Mouse (Mus musculus) ovary, postnatal 36 days (tissue): ENCODE measurements around the gene Gm21885.
A peak's percentile ranks its signal among the peaks of the same experiment; 100 is the strongest.
"Not testable (repeated sequence)": the region's sequence is repeated elsewhere in the genome, so short reads cannot be mapped to it uniquely, and the experiment has no call there.

ENCODE experiments used
- DNase-seq: peaks from one replicate; pipeline ENCODE4 v3.0.0; 2022; ENCODE audit warnings: low spot score, mixed read lengths

Gene Gm21885

DNA sequence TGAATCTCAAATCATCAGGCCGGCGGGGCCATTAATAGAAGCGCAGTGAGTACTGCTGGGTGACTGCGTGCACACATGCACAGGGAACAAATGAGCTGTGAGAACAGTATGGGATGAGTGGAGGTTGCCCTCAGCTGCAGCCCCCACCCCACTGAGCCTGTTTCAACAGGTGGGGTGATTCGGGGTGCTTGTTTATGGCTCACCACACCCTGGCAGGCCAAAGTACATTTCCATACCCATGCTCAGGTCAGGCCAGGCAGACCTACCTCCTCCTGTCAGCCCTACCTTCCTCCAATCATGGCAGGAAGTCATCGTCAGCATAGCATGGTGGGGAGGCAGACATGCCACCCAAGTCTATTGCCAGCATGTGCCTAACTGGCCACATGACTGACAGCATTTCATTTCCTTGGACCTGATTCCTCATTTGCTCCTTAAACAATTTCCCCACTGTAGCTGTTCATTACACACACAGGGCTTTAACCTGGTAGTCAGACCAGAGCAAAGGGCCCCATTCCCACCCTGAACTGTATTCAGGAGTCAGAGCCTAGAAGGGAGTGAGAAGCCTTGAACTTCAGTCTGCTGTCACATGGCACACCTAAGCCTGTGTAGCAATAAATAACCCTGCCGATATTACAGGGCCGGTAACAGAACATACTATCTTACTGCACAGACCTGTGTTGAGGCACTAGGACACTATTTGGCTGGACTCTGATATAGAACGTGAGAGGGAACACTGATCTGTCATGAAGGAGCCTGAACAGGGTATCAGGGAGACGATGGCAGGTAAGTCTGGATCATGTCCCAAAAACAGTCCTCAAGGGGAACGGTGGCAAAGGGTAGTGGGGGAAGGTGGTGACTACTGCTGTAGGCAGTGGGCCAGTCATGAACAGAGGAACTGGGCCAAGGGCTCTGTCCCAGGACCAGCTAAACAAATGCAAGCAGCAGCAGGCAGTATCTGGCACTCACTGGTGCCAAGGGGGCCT lies at the start of gene Gm21885:
Gene Gm21885 (plus strand): TSS at position 675 of the 983 bp plus-strand sequence.
- DNase-seq = no peak

- DNase-seq = no peak
Measured at GRCm38 (mm10) chr11:94233405-94233804, 48.3 kb upstream of the Gm21885 start.

DNA sequence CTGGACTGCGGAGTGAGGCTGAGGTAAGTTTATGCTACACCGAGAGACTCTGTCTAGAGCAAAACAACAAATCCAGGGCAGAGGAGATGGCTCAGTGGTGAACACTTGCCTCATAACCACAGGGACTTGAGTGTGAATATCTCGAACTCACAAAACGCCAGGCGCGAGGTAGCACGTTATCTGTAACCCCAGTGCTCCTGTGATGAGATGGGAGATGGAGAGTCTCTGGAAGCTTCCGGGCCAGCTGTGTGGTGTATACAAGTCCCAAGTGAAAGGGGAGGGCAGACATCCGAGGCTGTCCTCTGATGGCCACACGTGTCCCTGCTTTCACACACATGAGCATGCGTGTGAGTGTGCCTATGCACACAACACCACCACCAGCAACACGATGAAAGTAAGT lies 47.3 kb upstream of the Gm21885 start:
- DNase-seq = no peak

- no peak for DNase-seq
Measured at GRCm38 (mm10) chr11:94234857-94235256, 46.8 kb upstream of the Gm21885 start.

- peak; percentile 57 for DNase-seq
Measured at GRCm38 (mm10) chr11:94236074-94236473, 45.6 kb upstream of the Gm21885 start.

GRCm38 (mm10) chr11:94238786-94239185 lies 42.9 kb upstream of the Gm21885 start:
- DNase-seq = no peak

GRCm38 (mm10) chr11:94239706-94240105 lies 42.0 kb upstream of the Gm21885 start:
- no peak for DNase-seq

GRCm38 (mm10) chr11:94242760-94243421 lies 38.8 kb upstream of the Gm21885 start:
- DNase-seq = peak; percentile 41

- no peak for DNase-seq
Measured at GRCm38 (mm10) chr11:94243422-94244180, 38.1 kb upstream of the Gm21885 start.

GRCm38 (mm10) chr11:94244385-94244784 lies 37.3 kb upstream of the Gm21885 start:
- DNase-seq = no peak

DNA sequence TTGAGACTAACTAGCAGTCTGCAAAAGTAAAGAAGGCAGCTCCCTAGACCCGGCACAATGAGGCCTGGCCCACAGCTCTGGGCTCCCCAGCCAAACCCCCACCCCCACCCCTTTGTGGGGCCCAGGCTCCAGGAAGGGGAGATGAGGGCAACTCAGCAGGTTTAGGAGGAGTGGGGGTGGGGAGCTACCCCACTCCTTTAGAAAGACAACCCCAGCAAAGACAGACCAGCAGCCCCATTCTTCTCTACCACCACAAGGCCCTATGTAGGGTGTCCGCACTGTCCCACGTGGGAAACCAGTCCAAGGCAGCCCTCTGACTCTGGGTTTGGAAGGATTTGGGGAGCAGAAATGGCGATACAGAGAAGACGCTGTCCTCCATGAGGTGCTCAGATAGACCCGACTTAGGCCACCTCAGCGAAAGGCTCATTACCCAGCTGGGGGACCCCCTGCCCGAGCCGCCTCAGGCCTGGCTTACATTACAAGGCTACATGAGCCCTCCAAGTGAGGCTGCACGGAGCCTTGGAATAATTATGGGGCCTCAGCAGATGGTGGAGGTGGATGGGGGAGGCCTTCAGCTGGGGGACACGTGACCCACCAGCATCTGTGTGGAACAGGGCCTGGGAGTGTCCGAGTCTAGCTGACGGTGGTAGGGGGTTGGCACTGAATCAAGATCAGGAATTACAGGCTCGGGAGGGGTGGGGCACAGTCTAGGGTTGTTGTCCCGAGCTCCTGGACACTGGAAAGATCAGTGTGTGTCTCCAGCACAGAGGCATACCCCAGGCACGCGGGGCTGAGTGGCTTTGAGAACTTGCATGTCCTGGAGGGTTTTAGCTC lies 35.5 kb upstream of the Gm21885 start, which contains the start of gene Wfikkn2:
Gene Wfikkn2 (minus strand): TSS at position 51 of the 834 bp plus-strand sequence.
- DNase-seq = no peak

DNA sequence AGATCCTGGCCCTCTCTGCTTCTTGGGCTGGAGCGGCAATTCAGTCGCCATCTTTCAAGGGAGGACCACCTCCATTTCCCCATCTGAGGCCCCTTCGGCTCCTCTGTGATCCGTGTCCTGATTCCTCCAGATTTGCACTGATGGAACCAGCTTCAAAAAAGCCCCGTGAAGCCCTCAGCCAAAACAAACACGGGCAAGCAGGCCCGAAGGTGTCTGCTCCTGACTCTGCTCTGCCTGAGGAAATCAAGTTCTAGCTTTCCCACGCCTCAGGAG lies 34.9 kb upstream of the Gm21885 start:
- no peak for DNase-seq

- no peak for DNase-seq
Measured at GRCm38 (mm10) chr11:94253156-94253555, 28.5 kb upstream of the Gm21885 start.

- DNase-seq = no peak
Measured at GRCm38 (mm10) chr11:94253691-94254090, 28.0 kb upstream of the Gm21885 start.

DNA sequence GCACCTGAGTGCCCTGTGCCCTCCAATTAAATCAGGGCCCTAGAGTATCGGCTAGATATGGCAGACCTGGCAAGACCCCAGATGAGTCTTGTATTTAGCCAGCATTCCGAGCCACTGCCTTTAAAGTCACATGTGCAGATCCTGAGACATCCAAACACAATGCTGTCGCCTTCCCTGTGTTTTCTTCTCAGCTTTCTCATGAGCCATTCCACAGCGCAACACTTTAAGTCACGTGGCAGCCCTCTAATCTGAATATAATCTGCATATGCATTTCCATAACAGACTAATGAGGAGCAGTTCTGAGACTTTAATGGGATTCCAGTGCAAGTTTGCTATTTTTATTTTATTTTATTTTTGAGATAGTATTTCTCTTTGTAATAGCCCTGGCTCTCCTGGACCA lies 25.9 kb upstream of the Gm21885 start:
- DNase-seq = no peak

GRCm38 (mm10) chr11:94257987-94258386 lies 23.7 kb upstream of the Gm21885 start:
- DNase-seq = no peak

- DNase-seq = no peak
Measured at GRCm38 (mm10) chr11:94259814-94260213, 21.9 kb upstream of the Gm21885 start.

- DNase-seq = no peak
Measured at GRCm38 (mm10) chr11:94261585-94262370, 19.9 kb upstream of the Gm21885 start.

- peak; percentile 59 for DNase-seq
Measured at GRCm38 (mm10) chr11:94265134-94265785, 16.4 kb upstream of the Gm21885 start.

GRCm38 (mm10) chr11:94266155-94266554 lies 15.5 kb upstream of the Gm21885 start:
- DNase-seq = not testable (repeated sequence)
